Mouse (Mus musculus) liver, embryonic 16.5 days (tissue): ENCODE results near the gene Cox4i2. TPM values are rescaled to one million over a fixed set of nuclear protein-coding genes. Genes with fewer than 3 reads are reported as not detected.

Source experiments
- ATAC-seq: fragments of 200-750 bp; cut with Nextera tagmentation; 2 replicates; pipeline ENCODE4 v1.8.0; 2017; ENCODE audit warnings: low read depth, mild to moderate bottlenecking, moderate number of reproducible peaks, moderate library complexity
- H3K27ac ChIP-seq: fragments of 300-500 bp; sonication (generic); 2 replicates; pipeline ENCODE4 v1.5.1; 2014; ENCODE audit warnings: mild to moderate bottlenecking, low read length
- H3K27me3 ChIP-seq: fragments of 300-500 bp; sonication (generic); 2 replicates; pipeline ENCODE4 v1.6.1; 2014; ENCODE audit warnings: low read depth, low read length, mixed read lengths; ENCODE audit not compliant: control insufficient read depth, insufficient read depth
- H3K36me3 ChIP-seq: fragments of 300-500 bp; sonication (generic); 2 replicates; pipeline ENCODE4 v1.6.1; 2014; ENCODE audit warnings: mild to moderate bottlenecking; ENCODE audit not compliant: control insufficient read depth, insufficient read depth
- H3K4me1 ChIP-seq: fragments of 300-500 bp; sonication (generic); 2 replicates; pipeline ENCODE4 v1.6.1; 2014; ENCODE audit warnings: low read depth, low read length, mixed read lengths; ENCODE audit not compliant: control insufficient read depth
- H3K4me2 ChIP-seq: fragments of 300-500 bp; sonication (generic); 2 replicates; pipeline ENCODE4 v1.6.1; 2014; ENCODE audit warnings: low read depth, low read length, mixed read lengths
- H3K4me3 ChIP-seq: fragments of 300-500 bp; sonication (generic); 2 replicates; pipeline ENCODE4 v1.5.1; 2014; ENCODE audit warnings: low read depth, mild to moderate bottlenecking, low read length
- H3K9ac ChIP-seq: fragments of 300-500 bp; sonication (generic); 2 replicates; pipeline ENCODE4 v1.6.1; 2014; ENCODE audit warnings: low read depth, low read length
- H3K9me3 ChIP-seq: fragments of 300-500 bp; sonication (generic); replicated peaks from 2 replicates; pipeline ENCODE4 v1.6.1; 2016; ENCODE audit warnings: low read length; ENCODE audit not compliant: control insufficient read depth
- WGBS: fragments of 180-500 bp; shearing (Covaris S2); extraction: QIAGEN DNeasy Blood & Tissue Kit; methylation state at CpG from one replicate; pipeline ENCODE4 v1.1.7; 2014; ENCODE audit not compliant: insufficient replicate concordance; 5-methylcytosine and 5-hydroxymethylcytosine counted together
- polyA plus RNA-seq: library from polyadenylated mRNA; unstranded; fragments of >200 nt; fragmentation: Nextera tagmentation; extraction: Ambion mirVana; gene quantifications from 2 replicates; pipeline ENCODE4 v1.2.1, GENCODE M21; 2015

Cox4i2 gene
- polyA plus RNA-seq, 1 experiment from 2014 or later, result 1.4 TPM

GRCm38 (mm10) chr2:152728594-152728993 lies 25.4 kb upstream of the Cox4i2 start:
- Histone ChIP-seq H3K4me2 (no peak overlapping the region), H3K4me3 (no peak overlapping the region), H3K9ac (no peak overlapping the region), H3K36me3 (no peaks in the 10 kb centered on the region), H3K9me3 (no peaks in the 10 kb centered on the region), H3K4me1 (peaks cover 34% of the 10 kb centered on the region), H3K27me3 (peaks cover 19% of the 10 kb centered on the region), H3K27ac (peak overlapping the region; percentile 71)
- ATAC-seq, result 0 out of 2 replicates have a peak, but pooled peaks have one; percentile 30
- WGBS, result 61% methylated on average over 7 of the region's 7 CpGs

- H3K27ac ChIP-seq, result peak overlapping the region; percentile 71
- H3K9ac ChIP-seq, result no peak overlapping the region
- H3K9me3 ChIP-seq, result no peaks in the 10 kb centered on the region
- 0 out of 2 replicates have a peak, but pooled peaks have one; percentile 4 for ATAC-seq
- H3K4me3 ChIP-seq, result no peak overlapping the region
- peaks cover 30% of the 10 kb centered on the region for H3K4me1 ChIP-seq
- no peak overlapping the region for H3K4me2 ChIP-seq
- peaks cover 14% of the 10 kb centered on the region for H3K27me3 ChIP-seq
- WGBS, result 25% methylated on average over 8 of the region's 8 CpGs
- no peaks in the 10 kb centered on the region for H3K36me3 ChIP-seq
Observed at GRCm38 (mm10) chr2:152729013-152729635, 24.8 kb upstream of the Cox4i2 start.

GRCm38 (mm10) chr2:152729636-152730020 lies 24.3 kb upstream of the Cox4i2 start:
- Histone ChIP-seq H3K9me3 (no peaks in the 10 kb centered on the region), H3K27me3 (peaks cover 12% of the 10 kb centered on the region), H3K4me3 (no peak overlapping the region), H3K4me1 (peaks cover 32% of the 10 kb centered on the region), H3K27ac (peak overlapping the region; percentile 21; the same call in 1 of the 2 replicates), H3K4me2 (no peak overlapping the region), H3K9ac (no peak overlapping the region), H3K36me3 (no peaks in the 10 kb centered on the region)
- ATAC-seq, result peak; percentile 57
- WGBS, result 14% methylated on average over 7 of the region's 7 CpGs

GRCm38 (mm10) chr2:152733201-152733600 lies 20.8 kb upstream of the Cox4i2 start:
- peaks cover 17% of the 10 kb centered on the region for H3K27me3 ChIP-seq
- WGBS, result 64% methylated on average over 2 of the region's 2 CpGs
- no peak overlapping the region for H3K27ac ChIP-seq
- H3K4me3 ChIP-seq, result no peak overlapping the region
- no peaks in the 10 kb centered on the region for H3K9me3 ChIP-seq
- no peak for ATAC-seq
- no peaks in the 10 kb centered on the region for H3K36me3 ChIP-seq
- H3K9ac ChIP-seq, result no peak overlapping the region
- H3K4me1 ChIP-seq, result peaks cover 45% of the 10 kb centered on the region
- H3K4me2 ChIP-seq, result no peak overlapping the region

GRCm38 (mm10) chr2:152734501-152734900 lies 19.5 kb upstream of the Cox4i2 start:
- Histone ChIP-seq H3K4me1 (peaks cover 53% of the 10 kb centered on the region), H3K9ac (peak overlapping the region; percentile 8; the same call in 1 of the 2 replicates), H3K4me2 (peak overlapping the region; percentile 98), H3K9me3 (no peaks in the 10 kb centered on the region), H3K27ac (no peak overlapping the region), H3K27me3 (peaks cover 17% of the 10 kb centered on the region), H3K4me3 (peak overlapping the region; percentile 63), H3K36me3 (no peaks in the 10 kb centered on the region)
- WGBS, result 24% methylated on average over 10 of the region's 10 CpGs
- ATAC-seq, result no peak

GRCm38 (mm10) chr2:152734984-152735383 lies 19.0 kb upstream of the Cox4i2 start:
- peak overlapping the region; percentile 76 for H3K27ac ChIP-seq
- no peaks in the 10 kb centered on the region for H3K9me3 ChIP-seq
- H3K4me3 ChIP-seq, result peak overlapping the region; percentile 63
- peak overlapping the region; percentile 8; the same call in 1 of the 2 replicates for H3K9ac ChIP-seq
- 1% methylated on average over 28 of the region's 28 CpGs for WGBS
- peaks cover 52% of the 10 kb centered on the region for H3K4me1 ChIP-seq
- peaks cover 17% of the 10 kb centered on the region for H3K27me3 ChIP-seq
- peak; percentile 45 for ATAC-seq
- H3K36me3 ChIP-seq, result no peaks in the 10 kb centered on the region
- peak overlapping the region; percentile 98 for H3K4me2 ChIP-seq

- H3K9me3 ChIP-seq, result no peaks in the 10 kb centered on the region
- 0% methylated on average over 28 of the region's 28 CpGs for WGBS
- peaks cover 17% of the 10 kb centered on the region for H3K27me3 ChIP-seq
- H3K36me3 ChIP-seq, result no peaks in the 10 kb centered on the region
- peak within 1 kb of the TSS; percentile 98 for H3K4me2 ChIP-seq
- H3K4me3 ChIP-seq, result peak within 1 kb of the TSS; percentile 63
- peak within 1 kb of the TSS; percentile 68 for H3K9ac ChIP-seq
- peaks cover 63% of the 10 kb centered on the region for H3K4me1 ChIP-seq
- peak; percentile 73 for ATAC-seq
- peak within 1 kb of the TSS; percentile 83 for H3K27ac ChIP-seq
Observed at GRCm38 (mm10) chr2:152736090-152736601, 17.8 kb upstream of the Cox4i2 start, which contains the start of gene Id1. Id1 (plus strand) TSS chr2:152736251.

- peak overlapping the region; percentile 98 for H3K4me2 ChIP-seq
- WGBS, result 0% methylated on average over 22 of the region's 22 CpGs
- H3K4me3 ChIP-seq, result peak overlapping the region; percentile 63
- peaks cover 17% of the 10 kb centered on the region for H3K27me3 ChIP-seq
- H3K36me3 ChIP-seq, result no peaks in the 10 kb centered on the region
- no peaks in the 10 kb centered on the region for H3K9me3 ChIP-seq
- no peak for ATAC-seq
- H3K4me1 ChIP-seq, result peaks cover 69% of the 10 kb centered on the region
- H3K9ac ChIP-seq, result peak overlapping the region; percentile 68
- H3K27ac ChIP-seq, result peak overlapping the region; percentile 83
Observed at GRCm38 (mm10) chr2:152736748-152737147, 17.2 kb upstream of the Cox4i2 start.
